Mouse (Mus musculus) neural tube, embryonic 12.5 days (tissue): Measurements from ENCODE around the gene Gm8180. TPM values are rescaled to one million over a fixed set of nuclear protein-coding genes. Genes with fewer than 3 reads are reported as not detected.
"Not testable (repeated sequence)": the region's sequence is repeated elsewhere in the genome, so short reads cannot be mapped to it uniquely, and the experiment has no call there.

Experiments
- ATAC-seq: fragments of 200-750 bp; cut with Nextera tagmentation; 2 replicates; pipeline ENCODE4 v1.8.0; 2017; ENCODE audit warnings: low read depth, mild to moderate bottlenecking, moderate TSS enrichment, moderate library complexity; ENCODE audit not compliant: low FRiP score
- H3K27ac ChIP-seq: fragments of 300-500 bp; sonication (generic); 2 replicates; pipeline ENCODE4 v1.5.1; 2016
- H3K27me3 ChIP-seq: fragments of 300-500 bp; sonication (generic); replicated peaks from 2 replicates; pipeline ENCODE4 v1.6.1; 2016; ENCODE audit warnings: mild to moderate bottlenecking
- H3K36me3 ChIP-seq: fragments of 300-500 bp; sonication (generic); 2 replicates; pipeline ENCODE4 v1.6.1; 2016; ENCODE audit warnings: mild to moderate bottlenecking
- H3K4me1 ChIP-seq: fragments of 300-500 bp; sonication (generic); 2 replicates; pipeline ENCODE4 v1.6.1; 2016
- H3K4me2 ChIP-seq: fragments of 300-500 bp; sonication (generic); replicated peaks from 2 replicates; pipeline ENCODE4 v1.6.1; 2016; ENCODE audit warnings: mild to moderate bottlenecking
- H3K4me3 ChIP-seq: fragments of 300-500 bp; sonication (generic); 2 replicates; pipeline ENCODE4 v1.5.1; 2016
- H3K9ac ChIP-seq: fragments of 300-500 bp; sonication (generic); 2 replicates; pipeline ENCODE4 v1.6.1; 2016; ENCODE audit warnings: mild to moderate bottlenecking
- H3K9me3 ChIP-seq: fragments of 300-500 bp; sonication (generic); 2 replicates; pipeline ENCODE4 v1.6.1; 2016; ENCODE audit warnings: mild to moderate bottlenecking
- WGBS: fragments of 180-500 bp; shearing (Covaris S2); methylation state at CpG from one replicate; pipeline ENCODE4 v1.1.7; 2016; 5-methylcytosine and 5-hydroxymethylcytosine counted together
- polyA plus RNA-seq: library from polyadenylated mRNA; unstranded; fragments of >200 nt; fragmentation: Nextera tagmentation; extraction: Ambion mirVana; gene quantifications from 2 replicates; pipeline ENCODE4 v1.2.1, GENCODE M21; 2016

Gm8180 gene
- not detected in 2 replicates for polyA plus RNA-seq

DNA sequence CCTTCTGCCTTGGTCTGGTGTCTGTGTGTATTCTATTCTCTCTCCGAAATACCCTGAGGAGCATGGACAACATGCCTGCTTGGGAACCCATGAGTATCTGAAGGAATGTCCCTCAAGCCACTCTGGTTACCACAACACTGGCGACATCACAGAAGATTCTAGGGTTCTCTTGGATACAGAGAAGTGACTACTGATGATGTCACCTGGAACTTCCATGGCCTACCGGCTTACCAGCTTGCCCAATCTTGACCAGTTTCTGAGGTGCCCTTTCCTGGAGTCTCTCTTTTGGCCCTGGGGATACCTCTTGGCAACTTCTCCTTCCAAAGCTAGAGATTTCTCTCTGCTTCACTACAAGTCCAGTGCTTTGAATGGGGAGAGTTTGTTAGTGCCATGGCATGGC is at the start of gene Gm8180:
Gene Gm8180, minus strand, starts transcription at position 101 of the 400 bp plus-strand sequence.
- WGBS = 92% methylated on average over 3 of the region's 3 CpGs
- not testable (repeated sequence) for H3K4me3 ChIP-seq, H3K9me3 ChIP-seq, H3K27ac ChIP-seq, H3K9ac ChIP-seq, H3K4me1 ChIP-seq, H3K36me3 ChIP-seq, H3K27me3 ChIP-seq, ATAC-seq, H3K4me2 ChIP-seq

DNA sequence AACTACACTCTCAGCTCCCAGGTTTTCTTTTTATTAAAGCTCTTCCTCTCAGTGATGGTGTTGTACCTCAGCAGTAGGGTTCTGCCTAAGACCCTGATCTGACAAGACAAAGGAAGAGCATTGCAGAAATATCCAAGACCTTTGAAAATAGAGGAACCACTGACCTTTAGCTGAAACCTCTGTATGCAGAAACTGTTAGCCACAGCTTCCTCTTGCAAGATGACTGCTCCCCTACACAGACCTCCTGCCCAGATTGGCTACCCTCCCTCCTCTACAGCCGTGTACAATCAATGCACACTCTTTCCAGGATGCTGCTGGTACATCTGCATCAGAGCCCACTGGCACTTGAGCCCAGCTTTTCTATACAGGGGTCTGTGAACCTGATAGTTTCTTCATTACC is 45.8 kb upstream of the Gm8180 start:
- 77% methylated on average over 1 of the region's 1 CpGs for WGBS
- H3K27ac ChIP-seq, H3K9me3 ChIP-seq, H3K4me3 ChIP-seq, H3K4me1 ChIP-seq, ATAC-seq, H3K36me3 ChIP-seq, H3K27me3 ChIP-seq, H3K9ac ChIP-seq, H3K4me2 ChIP-seq: not testable (repeated sequence)

DNA sequence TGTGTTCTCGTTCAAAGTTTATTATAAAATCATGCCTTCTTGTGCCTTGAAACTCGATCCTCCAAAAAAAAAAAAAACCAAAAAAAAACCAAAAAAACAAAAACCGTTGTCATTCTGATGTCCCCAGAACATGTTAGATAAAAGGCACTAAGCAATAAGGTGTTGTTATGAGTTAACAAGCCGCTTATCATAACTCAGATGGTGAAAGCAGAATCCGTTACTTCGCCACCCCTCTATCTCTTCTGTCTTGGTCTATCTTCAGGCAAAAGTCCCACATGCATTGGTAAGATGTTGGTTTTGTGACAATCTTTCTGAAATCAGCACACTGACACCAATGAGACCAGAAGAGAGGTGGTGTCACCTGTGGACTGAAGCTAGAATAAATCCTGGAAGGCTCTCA is 39.6 kb upstream of the Gm8180 start:
- H3K4me3 ChIP-seq, H3K27me3 ChIP-seq, H3K36me3 ChIP-seq, H3K9ac ChIP-seq, H3K9me3 ChIP-seq, H3K4me2 ChIP-seq, H3K27ac ChIP-seq, ATAC-seq, H3K4me1 ChIP-seq: not testable (repeated sequence)
- WGBS = 87% methylated on average over 6 of the region's 6 CpGs

DNA sequence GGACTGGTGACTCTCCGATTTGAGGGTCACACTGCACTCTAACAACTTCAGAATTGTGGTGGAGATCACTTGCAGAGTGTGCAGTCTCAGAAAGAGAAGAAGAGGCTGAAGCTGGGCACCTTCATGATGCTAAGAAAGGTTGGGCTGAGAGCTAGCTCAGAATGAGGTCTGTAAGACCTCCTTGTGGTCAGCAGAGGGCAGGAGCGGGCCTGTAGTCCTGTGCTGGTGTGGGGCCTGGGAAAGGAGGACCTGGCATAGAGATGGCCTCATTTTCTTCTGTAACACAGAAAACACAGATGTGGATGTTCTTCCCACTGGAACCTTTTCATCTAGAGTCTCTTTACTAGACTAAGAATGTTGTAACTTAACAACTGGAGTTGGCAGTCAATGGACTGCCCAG is 37.3 kb upstream of the Gm8180 start:
- H3K4me3 ChIP-seq, H3K9ac ChIP-seq, H3K36me3 ChIP-seq, H3K9me3 ChIP-seq, H3K4me2 ChIP-seq, H3K4me1 ChIP-seq, ATAC-seq, H3K27ac ChIP-seq, H3K27me3 ChIP-seq: not testable (repeated sequence)
- 62% methylated on average over 1 of the region's 2 CpGs for WGBS

DNA sequence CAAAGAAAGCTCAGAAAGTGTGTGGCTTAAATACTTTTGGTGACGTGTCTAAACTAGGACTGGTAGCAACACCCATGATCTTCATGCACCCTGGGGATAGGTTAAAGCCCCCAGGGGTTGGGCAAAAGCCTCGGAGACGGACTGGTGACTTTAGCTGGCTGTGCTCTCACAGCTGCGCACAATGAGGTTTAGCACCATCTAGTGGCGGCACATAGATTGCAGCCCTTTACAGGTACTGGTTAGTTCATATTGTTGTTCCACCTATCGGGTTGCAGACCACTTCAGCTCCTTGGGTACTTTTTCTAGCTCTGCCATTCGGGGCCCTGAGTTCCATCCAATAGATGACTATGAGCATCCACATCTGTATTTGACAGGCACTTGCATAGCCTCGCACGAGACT is 27.9 kb upstream of the Gm8180 start:
- H3K9me3 ChIP-seq, H3K27ac ChIP-seq, H3K27me3 ChIP-seq, H3K36me3 ChIP-seq, H3K4me1 ChIP-seq, ATAC-seq, H3K4me3 ChIP-seq, H3K9ac ChIP-seq, H3K4me2 ChIP-seq: not testable (repeated sequence)
- WGBS = 75% methylated on average over 8 of the region's 9 CpGs

DNA sequence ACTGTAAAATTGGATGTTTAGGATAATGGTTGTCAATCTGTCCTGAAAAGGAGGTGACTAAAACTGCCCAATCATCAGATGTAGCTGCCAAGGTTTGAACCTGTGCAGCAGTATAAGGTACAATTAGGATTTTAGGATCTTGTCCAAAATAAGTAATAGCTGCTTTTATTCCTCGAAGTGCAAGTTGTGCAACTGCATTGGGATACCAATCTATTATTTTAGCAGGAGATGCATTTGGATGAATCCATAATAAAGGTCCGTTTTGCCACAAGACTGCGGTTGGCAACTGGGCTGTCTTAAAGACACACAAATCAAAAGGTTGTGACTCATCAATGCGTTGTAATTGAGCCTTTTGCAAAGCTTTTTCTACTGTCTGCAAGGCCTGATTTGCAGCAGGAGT is 23.6 kb upstream of the Gm8180 start:
- H3K4me3 ChIP-seq, H3K27ac ChIP-seq, ATAC-seq, H3K4me2 ChIP-seq, H3K9ac ChIP-seq, H3K4me1 ChIP-seq, H3K9me3 ChIP-seq, H3K27me3 ChIP-seq, H3K36me3 ChIP-seq: not testable (repeated sequence)
- 91% methylated on average over 4 of the region's 4 CpGs for WGBS

DNA sequence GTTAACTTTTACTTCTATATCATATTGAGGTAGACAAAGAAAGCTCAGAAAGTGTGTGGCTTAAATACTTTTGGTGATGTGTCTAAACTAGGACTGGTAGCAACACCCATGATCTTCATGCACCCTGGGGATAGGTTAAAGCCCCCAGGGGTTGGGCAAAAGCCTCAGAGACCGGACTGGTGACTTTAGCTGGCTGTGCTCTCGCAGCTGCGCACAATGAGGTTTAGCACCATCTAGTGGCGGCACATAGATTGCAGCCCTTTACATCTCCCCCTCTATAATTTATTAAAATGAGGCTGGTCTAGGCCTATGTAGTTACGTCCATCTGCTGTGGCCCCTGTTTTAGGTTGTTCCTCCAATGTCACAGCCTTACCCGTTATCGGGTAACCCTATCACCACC is 19.9 kb upstream of the Gm8180 start:
- H3K4me1 ChIP-seq, H3K9me3 ChIP-seq, H3K4me2 ChIP-seq, H3K9ac ChIP-seq, H3K27me3 ChIP-seq, H3K27ac ChIP-seq, H3K4me3 ChIP-seq, H3K36me3 ChIP-seq, ATAC-seq: not testable (repeated sequence)
- WGBS = 18% methylated on average over 7 of the region's 7 CpGs

DNA sequence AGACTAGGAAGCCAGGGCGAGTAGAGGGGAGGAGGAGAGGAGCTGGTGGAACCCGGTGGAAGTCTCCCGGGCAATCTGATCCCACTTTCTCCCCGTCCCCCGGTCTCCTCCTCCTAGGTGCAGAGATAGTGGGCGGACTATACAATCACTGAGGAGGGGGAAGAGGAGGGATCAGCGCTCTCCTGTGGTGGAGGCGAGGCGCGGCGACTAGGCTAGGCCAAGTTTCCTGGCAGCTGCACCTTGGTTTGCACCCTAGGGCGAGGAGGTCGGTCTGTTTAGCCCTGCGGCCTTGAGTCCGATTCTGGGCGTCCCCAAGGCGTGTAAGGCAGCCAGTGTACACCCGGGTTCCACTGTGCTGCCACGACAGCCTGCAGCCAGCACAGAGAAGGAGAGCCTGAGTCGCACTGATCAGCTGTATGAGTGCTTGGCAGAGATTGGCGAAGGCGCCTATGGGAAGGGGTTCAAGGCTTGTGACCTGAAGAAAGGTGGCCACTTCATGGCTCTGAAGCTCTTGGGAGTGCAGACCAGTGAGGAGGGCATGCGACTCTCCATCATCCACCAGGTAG is 12.4 kb upstream of the Gm8180 start:
- not testable (repeated sequence) for H3K9ac ChIP-seq

DNA sequence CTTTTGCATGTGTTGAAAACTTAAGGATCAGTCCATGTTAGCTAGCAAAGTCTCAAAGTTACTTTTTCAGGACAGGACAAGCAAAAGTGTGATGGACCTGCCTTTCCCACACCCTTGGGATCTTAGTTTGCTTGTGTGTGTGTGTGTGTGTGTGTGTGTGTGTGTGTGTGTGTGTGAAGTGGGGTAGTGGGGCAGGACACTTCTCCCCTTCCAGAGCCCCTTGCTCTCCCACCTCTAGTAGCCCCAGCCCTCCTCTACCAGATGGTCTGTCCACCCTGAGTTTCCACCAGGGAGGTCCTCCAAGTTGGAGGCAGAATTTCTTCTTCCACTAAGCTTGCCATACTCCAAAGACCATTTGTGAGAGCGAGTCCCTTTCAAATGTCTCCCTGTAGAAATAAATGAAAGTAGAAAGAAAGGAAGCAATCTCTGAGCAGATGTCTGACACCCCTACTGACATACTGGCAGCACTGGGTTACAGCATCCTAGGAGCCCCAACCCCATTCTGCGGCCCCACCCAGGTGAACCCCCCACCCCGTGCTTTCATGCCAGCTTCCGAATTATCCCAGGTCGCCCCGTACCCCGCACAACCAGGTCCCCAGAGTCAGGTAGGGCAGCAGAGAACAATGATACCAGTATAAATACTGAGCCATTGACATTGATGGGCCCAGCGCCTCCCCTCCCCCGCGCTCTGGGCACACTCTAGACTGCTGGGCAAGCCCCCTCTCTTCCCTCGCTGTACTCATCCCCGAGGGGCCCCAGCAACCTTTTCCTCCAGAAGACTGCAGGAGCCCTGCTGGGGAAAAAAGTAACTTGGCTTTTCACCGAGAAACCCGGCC is 11.7 kb upstream of the Gm8180 start:
- peak overlapping the region; percentile 20; the same call in 1 of the 2 replicates for H3K4me3 ChIP-seq
- no peak overlapping the region for H3K9ac ChIP-seq
- 20% methylated on average over 14 of the region's 14 CpGs for WGBS
- H3K9me3 ChIP-seq = no peaks in the 10 kb centered on the region
- peaks cover 9% of the 10 kb centered on the region; the same call in 1 of the 2 replicates for H3K4me1 ChIP-seq
- H3K4me2 ChIP-seq = peak overlapping the region; percentile 58
- peak; percentile 87; the same call in 1 of the 2 replicates for ATAC-seq
- H3K36me3 ChIP-seq = no peaks in the 10 kb centered on the region
- no peak overlapping the region for H3K27ac ChIP-seq
- H3K27me3 ChIP-seq = no peaks in the 10 kb centered on the region

More for the DNA sequence above, 12.4 kb upstream of the Gm8180 start:
- H3K27ac ChIP-seq, H3K27me3 ChIP-seq, H3K9me3 ChIP-seq, H3K4me1 ChIP-seq, H3K36me3 ChIP-seq: not testable (repeated sequence)
- H3K4me3 ChIP-seq = peak overlapping the region; percentile 20; the same call in 1 of the 2 replicates
- WGBS = 13% methylated on average over 23 of the region's 23 CpGs
- peak; percentile 78 for ATAC-seq
- H3K4me2 ChIP-seq = peak overlapping the region; percentile 58

DNA sequence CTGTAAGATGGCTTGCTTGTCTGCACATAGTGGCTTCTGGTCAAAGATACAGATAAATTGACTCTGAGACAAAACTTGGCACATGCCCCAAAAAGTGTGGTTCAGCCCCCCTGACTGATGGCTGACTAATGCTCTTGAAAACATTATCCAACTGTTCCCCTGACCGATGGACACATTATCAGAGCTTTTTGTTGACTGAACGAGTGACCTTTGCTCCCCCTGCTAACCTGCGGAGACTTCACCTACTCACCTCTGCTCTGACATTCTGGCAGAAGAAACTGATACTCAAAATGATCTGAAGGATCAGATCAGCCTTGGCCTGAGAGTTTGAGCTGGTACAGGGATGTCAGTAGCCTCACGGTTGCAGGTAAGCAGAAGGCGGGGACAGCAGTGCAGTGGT is 9.3 kb upstream of the Gm8180 start:
- not testable (repeated sequence) for H3K27me3 ChIP-seq, H3K9ac ChIP-seq, H3K4me3 ChIP-seq, H3K27ac ChIP-seq, H3K4me2 ChIP-seq, H3K36me3 ChIP-seq, H3K9me3 ChIP-seq, H3K4me1 ChIP-seq, ATAC-seq
- 82% methylated on average over 5 of the region's 5 CpGs for WGBS

DNA sequence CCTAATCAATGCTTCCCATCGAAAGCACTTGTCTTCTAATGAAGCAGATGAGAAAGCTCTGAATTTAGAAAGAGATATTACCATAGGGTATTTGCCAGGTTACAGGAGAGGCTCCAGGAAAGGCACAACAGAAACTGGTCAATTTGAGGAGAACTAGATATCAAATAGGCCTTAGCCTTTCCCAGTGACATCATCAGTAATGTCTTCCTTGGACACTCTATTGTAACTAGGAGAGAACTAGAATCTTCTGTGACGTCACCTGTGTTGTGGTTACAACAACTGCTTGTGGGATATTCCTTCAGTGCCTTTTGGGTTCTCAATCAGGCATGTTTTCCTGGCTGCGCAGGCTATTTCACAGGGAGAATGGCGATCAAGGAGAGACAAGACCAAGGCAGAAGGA is 37.0 kb downstream of the Gm8180 start, which contains the start of gene Gm6526:
Gene Gm6526, plus strand, starts transcription at position 301 of the 400 bp plus-strand sequence.
- H3K4me2 ChIP-seq, H3K4me3 ChIP-seq, ATAC-seq, H3K27me3 ChIP-seq, H3K27ac ChIP-seq, H3K9ac ChIP-seq, H3K36me3 ChIP-seq, H3K9me3 ChIP-seq, H3K4me1 ChIP-seq: not testable (repeated sequence)
- WGBS = 86% methylated on average over 4 of the region's 4 CpGs
